Mouse (Mus musculus) liver, postnatal 0 days (tissue): ENCODE data around the gene Marveld1.

Experiments used
- CTCF ChIP-seq: sonication (generic); IDR thresholded peaks from 2 replicates; pipeline ENCODE4 v1.5.1; 2016; ENCODE audit warnings: antibody characterized with exemption, low read depth
- EP300 ChIP-seq: IDR thresholded peaks from 2 replicates; pipeline ENCODE4 v1.6.1; 2016; ENCODE audit warnings: antibody characterized with exemption, low read depth, mild to moderate bottlenecking

DNA sequence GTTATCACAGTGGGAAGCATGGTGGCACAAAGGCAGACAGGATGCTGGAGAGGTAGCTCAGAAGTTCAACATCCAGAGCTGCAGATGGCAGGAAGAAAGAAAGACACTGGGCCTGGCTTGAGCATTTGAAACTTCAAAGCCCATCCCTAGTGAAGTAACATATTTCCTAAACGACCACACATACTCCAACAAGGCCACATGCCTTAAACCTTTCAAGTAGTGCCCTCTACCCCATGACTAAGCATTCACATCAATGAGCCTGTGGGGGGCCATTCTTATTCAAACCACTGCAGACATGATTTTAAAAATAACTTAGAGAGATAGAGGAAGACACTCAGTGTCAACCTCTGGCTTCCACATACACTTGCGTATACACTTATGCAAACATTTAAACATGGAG is 4.4 kb upstream of the Marveld1 start:
- TF ChIP-seq CTCF (no peak), EP300 (no peak)
